Mouse (Mus musculus) NIH3T3 (cell line): ENCODE measurements around the gene Card11.

Source experiments
- DNase-seq: peaks from one replicate; pipeline ENCODE4 v3.0.0-alpha.2; 2012; ENCODE audit warnings: low read depth

Gene Card11

DNA sequence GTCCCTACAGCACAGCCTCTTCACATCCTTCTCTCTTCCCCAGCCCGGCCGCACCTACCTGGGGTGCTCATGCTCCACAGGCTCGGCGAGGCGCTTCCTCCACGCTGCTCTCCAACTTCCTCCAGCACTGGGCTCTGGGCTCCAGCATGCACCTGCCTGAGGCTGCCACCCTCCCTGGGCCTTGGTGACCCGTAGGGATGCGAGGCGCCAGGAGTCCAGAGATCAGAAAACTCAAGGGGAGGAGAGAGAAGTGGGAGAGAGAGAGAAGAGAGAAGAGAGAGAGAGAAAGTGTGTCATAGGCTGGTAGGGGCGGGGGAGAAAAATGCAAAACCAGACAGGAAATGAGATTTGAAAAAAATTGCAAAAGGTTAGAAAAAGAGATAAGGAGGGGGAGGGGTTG, at the start of gene Card11:
Card11 (minus strand) TSS at position 234 of the 400 bp plus-strand sequence.
- DNase-seq, result no peak

DNA sequence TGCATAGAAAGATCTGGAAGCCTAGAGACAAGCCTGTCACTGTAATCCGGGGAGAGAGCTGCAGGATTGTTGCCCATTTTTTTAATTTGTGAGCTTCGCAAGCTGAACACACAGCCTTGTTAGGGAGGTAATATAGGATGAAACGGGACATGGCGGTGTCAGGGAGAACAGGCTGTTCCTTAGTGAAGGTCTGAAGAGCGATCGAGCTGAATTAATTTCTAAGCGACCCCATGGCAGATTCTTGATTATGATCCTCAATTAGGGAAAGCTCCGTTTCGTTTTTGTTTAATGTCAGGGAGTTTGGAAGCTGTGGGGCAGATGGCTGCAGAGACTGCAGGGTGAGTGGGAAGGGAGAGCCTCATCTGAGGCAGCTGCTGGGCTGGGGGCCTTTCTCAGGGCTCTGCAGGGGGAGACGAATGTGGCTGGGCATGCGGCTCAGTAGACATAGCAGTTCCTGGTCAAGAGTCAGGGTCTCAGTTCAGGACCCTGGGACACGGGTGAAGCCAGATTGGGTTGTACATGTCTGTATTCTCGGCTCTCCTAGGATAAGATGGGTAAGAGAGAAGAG, 47.4 kb upstream of the Card11 start:
- no peak for DNase-seq

DNA sequence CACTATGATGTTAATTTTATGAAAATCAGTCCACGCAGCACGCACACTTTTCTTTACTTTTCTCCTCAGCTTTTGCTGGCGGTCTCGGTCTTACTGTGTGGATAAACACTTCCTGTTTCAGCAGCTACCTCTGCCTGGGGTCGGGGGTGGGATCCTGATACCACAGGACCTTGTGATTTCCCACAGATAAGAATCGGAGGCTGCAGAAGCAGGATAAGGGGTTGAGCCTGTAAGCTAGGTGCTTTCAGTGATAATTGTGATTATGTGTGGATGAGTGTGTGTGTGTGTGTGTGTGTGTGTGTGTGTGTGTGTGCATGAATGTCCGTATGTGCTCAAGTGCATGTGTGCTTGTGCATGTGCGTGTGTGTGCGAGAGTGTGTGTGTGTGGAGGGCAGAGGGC, 44.6 kb upstream of the Card11 start:
- no peak for DNase-seq

DNA sequence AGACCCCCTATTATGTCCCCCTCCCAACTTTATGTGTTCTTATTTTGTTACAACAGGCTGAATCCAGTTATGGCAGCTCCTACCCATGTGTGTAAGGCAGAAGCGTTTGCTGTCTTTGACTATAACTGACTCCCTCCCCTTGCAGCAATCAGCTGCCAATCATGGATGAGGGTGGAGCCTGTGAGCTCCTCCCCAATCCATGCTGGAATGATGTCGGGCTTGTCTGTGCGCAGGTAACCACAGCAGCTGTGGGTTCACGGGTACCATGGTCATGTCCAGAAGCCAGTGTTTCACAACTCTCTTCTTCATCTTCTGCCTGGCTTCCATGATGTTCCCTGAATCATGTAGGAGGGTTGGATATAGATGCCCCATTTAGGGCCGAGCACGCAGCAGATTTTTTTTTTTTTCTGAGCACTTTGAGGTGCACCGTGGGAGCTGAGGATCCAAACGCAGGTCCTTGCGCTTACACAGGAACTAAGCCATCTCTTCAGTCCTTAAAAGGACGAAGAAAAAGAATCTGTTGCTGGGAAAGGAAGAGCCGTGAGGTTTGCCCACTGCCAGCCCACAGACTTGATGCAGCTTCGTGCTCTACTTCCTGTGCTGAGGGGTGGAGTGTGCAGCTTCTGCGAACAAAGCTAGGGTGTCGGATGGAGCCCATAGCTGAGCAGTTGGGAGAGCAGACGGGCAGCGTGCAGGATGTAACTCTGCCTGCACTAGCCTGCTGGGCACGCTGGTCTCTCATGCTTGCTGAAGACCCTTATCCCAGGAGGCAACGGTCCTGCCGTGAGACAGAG, 43.5 kb upstream of the Card11 start:
- no peak for DNase-seq

DNA sequence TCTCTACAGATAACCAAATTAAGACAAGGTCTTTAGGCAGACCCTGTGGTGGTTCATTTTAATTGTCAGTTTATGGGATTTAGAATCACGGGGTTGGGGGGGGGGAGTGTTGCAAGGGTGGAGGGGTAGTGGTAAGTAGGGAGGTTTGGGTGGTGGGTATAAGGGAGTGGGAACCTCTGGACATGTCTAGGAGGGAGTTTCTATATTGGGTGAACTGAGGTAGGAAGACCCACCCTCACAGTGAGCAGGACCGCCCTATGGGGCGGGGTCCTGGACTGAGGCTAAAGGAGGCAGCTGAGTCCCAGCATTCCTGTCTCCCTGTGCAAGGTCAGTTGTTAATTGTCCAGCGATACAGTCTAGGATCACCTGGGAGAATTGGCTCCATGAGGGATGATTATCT, 42.0 kb upstream of the Card11 start:
- no peak for DNase-seq

DNA sequence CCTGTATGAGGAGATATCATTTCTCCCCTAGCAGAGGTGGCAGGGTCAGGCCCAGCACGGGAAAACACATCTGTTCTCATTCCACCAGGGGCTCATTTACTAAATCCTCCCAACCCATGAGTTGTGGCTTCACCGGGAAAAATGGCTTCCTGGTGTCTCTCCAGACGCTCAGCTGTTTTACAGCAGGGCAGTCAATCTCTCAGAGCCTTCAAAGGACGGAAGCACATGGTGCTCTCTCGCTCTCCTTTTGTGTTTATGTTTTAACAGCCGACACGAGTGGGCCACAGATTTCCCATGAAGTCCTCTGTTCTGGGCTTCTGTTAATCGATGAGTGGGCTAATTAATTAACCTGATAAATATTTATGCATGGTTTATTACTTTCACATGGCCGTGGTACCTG, 40.5 kb upstream of the Card11 start:
- no peak for DNase-seq

DNA sequence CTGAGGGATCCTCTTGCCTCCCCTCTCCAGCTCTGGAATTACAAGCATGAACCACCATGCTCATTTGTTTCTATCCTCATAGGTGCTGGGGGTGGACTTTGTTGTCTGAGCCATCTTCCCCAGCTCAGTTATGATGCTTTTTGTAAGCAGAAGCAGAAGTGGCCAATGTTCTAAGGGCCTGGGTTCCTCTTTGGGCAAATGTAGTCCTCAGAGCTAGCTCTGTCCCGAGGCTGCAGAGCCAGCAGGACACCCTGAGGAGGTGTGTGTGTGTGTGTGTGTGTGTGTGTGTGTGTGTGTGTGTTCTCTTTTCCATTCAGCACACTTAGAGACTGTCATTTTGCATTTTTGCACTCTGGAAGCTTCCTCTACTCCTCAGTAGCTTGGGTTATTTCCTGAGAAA, 38.0 kb upstream of the Card11 start:
- DNase-seq, result no peak

DNA sequence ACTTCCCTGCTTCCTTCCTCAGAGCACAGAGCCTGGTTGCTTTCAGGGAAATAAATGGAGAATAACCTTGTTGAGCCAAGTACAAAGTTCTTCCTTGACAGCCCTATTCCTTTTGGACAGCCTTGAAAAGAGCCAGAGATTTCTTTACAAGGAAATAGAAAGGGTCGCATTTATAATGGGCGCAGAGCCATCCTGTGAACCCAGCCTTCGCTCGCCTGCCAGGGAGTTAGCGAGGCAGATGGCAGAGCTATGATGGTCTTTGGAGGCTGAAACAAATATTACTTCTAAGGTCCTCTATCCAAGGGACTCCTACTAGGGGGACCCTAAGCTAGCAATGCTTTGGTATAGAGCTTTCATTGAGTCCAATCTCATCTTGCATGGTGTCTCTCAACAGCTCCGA, 35.0 kb upstream of the Card11 start:
- DNase-seq, result no peak

DNA sequence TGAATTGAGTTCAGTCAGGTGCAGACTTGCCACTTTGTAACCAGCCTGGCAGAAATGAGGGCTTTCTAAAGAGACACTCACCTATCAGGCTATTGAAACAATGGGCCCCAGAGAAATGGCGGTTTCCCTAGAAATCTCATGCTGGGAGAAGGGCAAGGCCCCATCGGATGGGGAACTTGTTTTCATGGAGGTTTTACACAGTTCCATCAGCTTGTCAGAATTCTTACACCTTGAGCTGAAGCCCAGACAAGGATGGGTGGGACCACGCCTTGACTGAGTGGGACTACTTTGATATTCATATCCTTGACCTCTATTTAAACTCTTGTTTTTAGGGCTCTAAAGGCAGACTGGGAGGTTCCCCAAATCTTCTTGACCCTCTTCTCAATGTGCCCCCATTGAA, 33.9 kb upstream of the Card11 start:
- no peak for DNase-seq

DNA sequence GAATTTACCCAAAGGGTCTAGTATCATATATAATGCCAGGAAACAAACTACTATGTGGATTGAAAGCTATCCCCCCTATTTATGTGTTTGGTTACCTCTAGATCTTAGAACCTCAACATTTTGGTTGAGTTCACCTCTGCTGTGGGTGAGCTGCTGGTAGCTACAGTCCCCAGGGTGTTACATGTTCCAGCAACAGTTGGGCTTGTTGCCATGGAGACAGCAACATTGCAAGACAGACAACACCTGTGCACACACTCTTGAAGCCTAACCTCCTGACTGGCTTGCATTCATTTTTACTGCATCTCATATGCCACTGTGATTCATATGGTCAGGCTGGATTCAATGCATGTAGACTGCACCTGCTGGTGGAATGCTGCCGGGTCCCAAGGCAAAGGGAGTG, 32.6 kb upstream of the Card11 start:
- no peak for DNase-seq

DNA sequence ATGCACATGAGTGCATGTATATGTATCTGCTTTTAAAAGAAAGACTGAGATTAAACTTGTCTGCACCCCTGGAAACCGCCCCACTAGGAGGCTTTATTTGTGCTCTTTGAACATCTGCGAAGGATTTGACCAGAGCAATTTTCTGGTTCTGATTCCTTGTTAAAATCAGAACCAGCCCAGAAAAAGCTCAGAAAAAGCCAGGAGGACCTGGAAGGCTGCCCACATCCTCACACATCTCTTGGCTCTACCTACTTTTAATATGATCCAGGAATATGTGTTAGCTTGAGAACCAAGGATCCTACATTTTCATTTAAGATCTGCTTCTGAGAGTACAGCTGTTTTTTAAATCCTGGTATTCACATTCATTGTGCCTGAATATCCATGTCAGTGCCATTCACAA, 29.0 kb upstream of the Card11 start:
- DNase-seq, result no peak

DNA sequence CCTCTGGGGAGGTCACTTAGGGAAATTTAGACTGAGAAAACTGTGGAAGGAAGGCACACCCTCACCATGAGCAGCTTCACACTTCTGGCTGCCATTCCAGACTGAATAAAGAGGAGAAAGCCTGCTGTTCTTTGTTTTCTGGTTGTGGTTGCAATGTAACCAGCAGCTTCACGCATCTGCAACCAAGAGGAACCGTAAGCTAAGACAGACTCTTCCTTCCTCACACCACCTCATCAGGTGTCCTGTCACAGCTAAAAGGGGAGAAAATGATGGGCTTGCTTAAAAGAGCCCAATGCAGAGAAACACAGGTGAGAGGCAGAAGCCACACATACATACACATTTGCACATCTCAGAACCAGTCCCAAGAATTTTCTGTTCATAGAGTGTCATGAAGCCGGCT, 25.3 kb upstream of the Card11 start:
- DNase-seq, result no peak

DNA sequence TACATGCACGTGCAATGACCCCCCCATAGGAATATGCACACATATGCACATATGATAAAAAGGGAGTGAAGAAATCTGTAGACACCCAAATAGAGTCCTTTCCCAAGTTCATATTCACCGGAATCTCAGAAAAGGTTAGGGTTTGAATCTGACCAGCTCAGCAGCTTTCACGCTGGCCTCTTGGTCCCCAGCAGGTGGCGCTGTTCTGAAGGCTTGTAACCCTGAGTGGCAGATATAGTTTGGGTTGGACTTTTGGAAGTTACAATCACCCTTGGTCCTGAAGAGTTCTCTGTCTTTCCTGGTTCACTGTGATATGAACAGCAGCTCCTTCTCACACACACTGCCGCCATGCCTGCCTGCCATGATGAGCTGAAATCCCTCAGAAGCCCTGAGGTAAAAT, 24.1 kb upstream of the Card11 start:
- DNase-seq, result peak; percentile 35

DNA sequence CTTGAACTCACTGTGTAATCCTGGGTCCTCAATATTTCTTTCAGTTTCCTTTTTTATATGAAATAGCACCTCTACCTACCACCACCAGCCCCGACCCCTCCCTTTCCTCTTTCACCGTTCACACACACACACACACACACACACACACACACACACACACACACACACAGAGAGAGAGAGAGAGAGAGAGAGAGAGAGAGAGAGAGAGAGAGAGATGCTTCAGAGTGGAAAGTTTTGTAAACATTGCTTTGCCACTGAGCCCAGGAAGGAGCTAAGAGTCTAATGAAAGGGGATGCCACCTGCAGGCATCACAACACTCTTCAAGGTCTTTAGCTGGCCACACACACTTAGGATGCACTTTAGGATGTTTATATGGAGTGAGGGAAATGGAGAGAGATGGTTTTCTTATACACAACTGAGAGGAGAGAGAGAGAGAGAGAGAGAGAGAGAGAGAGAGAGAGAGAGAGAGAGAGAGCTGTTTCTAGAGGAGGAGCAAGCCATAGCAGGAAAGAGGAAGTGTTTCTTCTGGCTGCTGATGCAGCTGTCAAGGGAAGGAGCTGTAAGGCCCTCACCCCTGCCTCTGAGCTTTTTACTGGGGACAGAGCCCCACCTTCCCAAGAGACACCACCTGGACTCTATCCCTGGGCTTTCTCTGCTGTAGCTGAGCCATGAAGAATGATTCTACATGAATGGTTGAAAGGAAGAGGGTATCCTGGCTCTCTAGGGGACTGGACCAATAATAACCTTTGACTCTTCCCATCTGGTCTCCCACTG, 17.7 kb upstream of the Card11 start:
- DNase-seq, result no peak

DNA sequence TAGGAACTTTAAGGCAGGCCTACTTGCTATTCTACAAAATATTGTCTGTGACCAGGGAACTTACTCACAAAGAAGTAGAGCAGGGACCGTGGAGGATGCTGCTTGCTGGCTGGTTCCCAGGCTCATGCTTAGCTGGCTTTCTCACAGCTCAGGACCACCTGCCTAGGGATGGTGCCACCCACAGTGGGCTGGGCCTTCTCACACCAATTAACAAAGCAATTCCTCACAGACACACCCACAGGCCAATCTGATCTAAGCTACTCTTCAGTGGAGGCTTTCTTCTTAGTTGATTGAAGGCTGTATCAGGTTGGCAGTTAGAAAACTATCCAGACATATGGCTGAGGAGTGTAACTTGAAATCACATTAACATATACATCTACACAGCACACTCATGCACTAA, 15.7 kb upstream of the Card11 start:
- no peak for DNase-seq

DNA sequence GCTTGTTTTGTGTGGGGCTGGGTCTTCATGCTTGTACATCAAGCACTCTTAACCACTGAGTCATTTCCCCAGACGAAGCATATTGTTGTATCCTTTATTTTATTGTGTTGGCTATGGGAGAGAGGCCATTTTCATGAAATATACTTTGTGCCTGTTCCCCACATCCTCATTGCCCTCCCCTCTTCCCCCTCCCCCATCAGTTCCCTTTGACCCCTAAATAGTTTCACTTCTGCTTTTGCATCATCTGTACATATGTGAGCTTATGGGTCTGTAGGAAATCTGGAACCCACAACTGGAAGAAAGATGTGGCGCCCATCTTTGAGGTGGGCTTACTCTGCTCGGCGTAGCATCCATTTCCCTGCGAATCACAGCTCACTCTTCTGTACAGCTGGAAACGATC, 13.8 kb upstream of the Card11 start:
- DNase-seq, result no peak

DNA sequence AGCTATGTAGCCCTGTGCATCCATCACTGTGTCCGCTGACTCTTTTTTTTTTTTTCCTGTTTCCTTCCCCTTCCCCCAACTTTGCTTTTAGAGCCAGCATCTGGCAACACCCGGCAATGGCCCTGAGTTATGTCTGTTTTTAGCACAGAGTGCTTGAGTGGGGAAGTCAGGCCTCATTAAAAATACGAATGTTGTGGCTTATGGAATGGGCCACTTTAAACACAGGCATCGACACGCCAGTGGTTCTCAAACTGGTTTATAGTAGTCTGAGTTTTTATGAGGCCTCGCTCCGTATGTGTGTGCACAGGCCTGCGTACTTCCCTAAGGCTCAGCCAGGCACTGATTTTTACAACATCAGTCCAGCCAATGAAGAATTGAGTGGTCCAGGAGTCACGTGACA, 13.1 kb upstream of the Card11 start:
- no peak for DNase-seq

DNA sequence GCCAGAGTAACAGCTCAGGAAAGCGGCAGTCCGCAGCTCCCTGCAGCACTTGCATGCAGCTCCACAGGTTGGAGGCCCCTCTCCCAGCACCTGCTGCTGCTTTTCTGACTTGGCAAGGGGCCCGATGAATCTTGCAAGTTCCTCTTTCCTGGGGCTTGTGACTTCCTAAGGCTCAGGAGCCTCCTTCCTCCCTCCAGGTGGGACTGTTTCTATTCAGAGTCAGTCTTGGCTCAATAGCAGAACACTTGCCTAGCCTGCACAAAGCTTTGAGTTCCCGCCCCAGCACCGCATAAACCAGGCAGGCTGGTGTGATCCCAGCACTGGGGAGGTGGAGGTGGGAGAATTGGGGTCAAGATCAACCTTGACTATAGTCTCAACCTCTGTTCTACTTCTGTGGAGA, 5.1 kb upstream of the Card11 start:
- DNase-seq, result no peak

DNA sequence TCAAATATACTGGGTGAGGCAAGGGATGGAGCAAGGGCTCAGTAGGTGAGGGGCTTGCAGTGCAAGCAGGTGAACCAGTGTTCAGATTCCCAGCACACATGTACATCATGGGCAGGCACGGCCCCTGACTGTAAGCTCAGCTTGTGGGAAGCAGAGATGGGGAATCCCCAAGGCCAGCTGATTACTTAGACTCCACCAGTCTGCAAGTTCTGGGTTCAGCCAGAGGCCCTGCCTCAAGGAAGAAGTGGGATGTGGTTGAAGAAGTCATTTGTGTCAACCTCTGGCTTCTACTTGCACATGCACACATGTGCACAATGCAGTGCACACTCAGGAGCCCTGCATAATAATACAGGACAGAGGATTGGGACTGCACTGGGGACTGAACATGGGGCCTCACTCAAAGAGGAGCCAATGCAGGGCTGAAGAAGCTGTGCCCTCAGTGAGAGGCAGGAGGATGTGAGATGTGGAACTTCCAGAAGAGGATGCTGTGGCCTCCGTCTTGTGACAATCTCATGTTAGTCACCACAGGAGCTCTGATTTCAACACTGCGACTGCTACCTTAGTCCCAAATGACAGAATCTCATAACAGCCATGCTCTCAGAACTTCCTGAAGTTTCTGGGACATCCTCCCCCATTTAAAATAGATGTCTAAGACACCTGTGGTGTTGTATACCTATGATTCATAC, 3.8 kb upstream of the Card11 start:
- no peak for DNase-seq

DNA sequence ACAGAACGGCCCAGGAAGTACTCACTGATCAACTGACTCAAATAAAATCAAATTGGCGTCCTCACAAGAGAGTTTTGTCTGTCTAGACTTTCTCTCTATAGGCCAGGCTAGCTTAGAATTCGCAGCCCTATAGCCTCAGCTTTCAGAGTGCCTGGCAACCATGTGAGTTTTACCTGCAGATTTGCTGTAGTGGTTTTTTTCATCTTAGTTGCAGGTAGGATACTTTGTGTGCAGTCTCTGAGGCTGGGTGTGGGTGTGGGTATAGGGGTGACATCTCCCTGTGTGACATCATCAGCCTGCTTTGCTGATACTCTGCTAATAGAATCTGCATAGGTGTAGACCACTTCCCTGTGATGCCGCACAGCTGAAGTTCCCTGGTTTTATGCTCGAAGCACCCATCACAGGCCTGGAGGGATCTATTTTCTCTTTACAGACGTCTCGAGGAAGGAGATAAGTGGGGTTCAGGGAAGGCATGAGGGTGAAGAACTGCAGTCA, 1.2 kb downstream of the Card11 start:
- no peak for DNase-seq

DNA sequence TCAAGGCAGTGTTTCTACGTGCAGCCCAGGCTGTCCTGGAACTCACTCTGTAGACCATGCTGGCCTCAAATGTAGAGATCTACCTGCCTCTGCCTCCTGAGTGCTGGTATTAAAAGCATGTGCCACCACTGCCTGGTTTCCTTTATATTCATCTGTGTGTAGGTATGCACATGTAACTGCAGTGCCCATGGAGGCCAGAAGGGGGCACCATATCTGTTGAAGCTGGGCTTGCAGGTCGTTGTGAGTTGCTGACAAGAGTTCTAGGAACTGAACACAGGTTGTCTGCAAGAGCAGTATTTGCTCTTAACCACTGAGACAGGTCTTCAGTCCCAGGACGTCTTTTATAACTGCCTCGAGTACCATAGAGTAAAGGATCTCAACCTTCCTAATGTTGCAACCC, 2.6 kb downstream of the Card11 start:
- DNase-seq, result peak; percentile 10
